Mouse (Mus musculus): Measurements from ENCODE around the gene Smad3. TPM values are rescaled to one million over a fixed set of nuclear protein-coding genes. Genes with fewer than 3 reads are reported as not detected.
A peak's percentile ranks its signal among the peaks of the same experiment; 100 is the strongest.

Smad3 gene
- polyA plus RNA-seq, 1 experiment from 2014 or later, result 5.3 TPM

DNA sequence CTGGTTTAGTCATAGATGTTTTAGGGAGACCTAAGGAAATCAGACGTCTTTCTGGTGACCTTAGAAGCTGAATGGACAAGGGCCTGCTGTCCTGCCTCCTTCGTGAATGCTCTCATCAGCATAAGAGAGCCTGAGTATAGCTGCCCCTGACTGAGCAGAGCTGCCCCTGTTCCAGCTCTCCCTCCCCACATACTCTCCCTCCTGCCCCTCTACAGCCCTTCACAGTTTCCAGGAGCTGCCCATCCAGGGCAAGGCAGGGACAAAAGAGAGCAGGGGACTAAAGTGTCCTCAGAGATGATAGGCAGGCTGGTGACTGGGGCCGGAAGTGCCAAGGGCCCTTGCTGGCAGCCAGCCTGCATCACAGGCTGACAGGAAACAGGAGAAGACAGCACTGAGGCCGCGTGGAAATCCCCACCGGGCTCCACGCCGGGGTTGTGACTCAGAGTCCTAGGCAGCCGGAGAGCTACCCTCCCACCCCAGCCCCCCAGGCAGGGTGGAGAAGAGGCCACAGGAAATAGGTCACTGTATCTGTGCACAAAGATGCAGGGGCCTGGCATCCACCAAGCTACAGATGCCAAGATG is 51.6 kb downstream of the Smad3 start:
- H3K4me3 ChIP-seq (ENCODE audit: low read depth, low read length), result no peak overlapping the region
- 0 out of 2 replicates have a peak overlapping the region, but pooled peaks have one; percentile 8 for H3K9ac ChIP-seq (ENCODE audit: low read length)
- no peaks in the 10 kb centered on the region for H3K9me3 ChIP-seq (ENCODE audit: control insufficient read depth, low read length)
- peak; percentile 40; the same call in 1 of the 2 replicates for ATAC-seq (ENCODE audit: low FRiP score, low TSS enrichment)
- DNase-seq (ENCODE audit: low spot score), result peak; percentile 46
- peaks cover 13% of the 10 kb centered on the region; the same call in 1 of the 2 replicates for H3K4me1 ChIP-seq (replicated peaks; ENCODE audit: control insufficient read depth, insufficient read depth)
- TF ChIP-seq EP300 (optimal IDR thresholded peaks at IDR 0.05) (no peak), CTCF (IDR thresholded peaks at IDR 0.05; ENCODE audit: low read depth) (no peak)
- H3K36me3 ChIP-seq (ENCODE audit: control insufficient read depth, insufficient read depth, low read length), result peaks cover 2% of the 10 kb centered on the region; the same call in 1 of the 2 replicates
- no peak overlapping the region for H3K4me2 ChIP-seq (replicated peaks; ENCODE audit: low read depth)
- no peaks in the 10 kb centered on the region for H3K27me3 ChIP-seq (ENCODE audit: control insufficient read depth, insufficient read depth, low read length)
- WGBS, result 17% methylated on average over 9 of the region's 9 CpGs
- H3K27ac ChIP-seq (replicated peaks), result peak overlapping the region; percentile 78

GRCm38 (mm10) chr9:63704979-63705751 is 52.6 kb downstream of the Smad3 start:
- peaks cover 2% of the 10 kb centered on the region; the same call in 1 of the 2 replicates for H3K36me3 ChIP-seq (ENCODE audit: control insufficient read depth, insufficient read depth, low read length)
- no peak overlapping the region for H3K9ac ChIP-seq (ENCODE audit: low read length)
- no peaks in the 10 kb centered on the region for H3K27me3 ChIP-seq (ENCODE audit: control insufficient read depth, insufficient read depth, low read length)
- no peak overlapping the region for H3K4me3 ChIP-seq (ENCODE audit: low read depth, low read length)
- H3K4me2 ChIP-seq (replicated peaks; ENCODE audit: low read depth), result no peak overlapping the region
- WGBS, result 64% methylated on average over 6 of the region's 6 CpGs
- H3K4me1 ChIP-seq (replicated peaks; ENCODE audit: control insufficient read depth, insufficient read depth), result peaks cover 13% of the 10 kb centered on the region; the same call in 1 of the 2 replicates
- DNase-seq (ENCODE audit: low spot score) (no peak), ATAC-seq (ENCODE audit: low FRiP score, low TSS enrichment) (no peak)
- TF ChIP-seq EP300 (optimal IDR thresholded peaks at IDR 0.05) (no peak), CTCF (IDR thresholded peaks at IDR 0.05; ENCODE audit: low read depth) (no peak)
- no peak overlapping the region for H3K27ac ChIP-seq (replicated peaks)
- H3K9me3 ChIP-seq (ENCODE audit: control insufficient read depth, low read length), result no peaks in the 10 kb centered on the region

DNA sequence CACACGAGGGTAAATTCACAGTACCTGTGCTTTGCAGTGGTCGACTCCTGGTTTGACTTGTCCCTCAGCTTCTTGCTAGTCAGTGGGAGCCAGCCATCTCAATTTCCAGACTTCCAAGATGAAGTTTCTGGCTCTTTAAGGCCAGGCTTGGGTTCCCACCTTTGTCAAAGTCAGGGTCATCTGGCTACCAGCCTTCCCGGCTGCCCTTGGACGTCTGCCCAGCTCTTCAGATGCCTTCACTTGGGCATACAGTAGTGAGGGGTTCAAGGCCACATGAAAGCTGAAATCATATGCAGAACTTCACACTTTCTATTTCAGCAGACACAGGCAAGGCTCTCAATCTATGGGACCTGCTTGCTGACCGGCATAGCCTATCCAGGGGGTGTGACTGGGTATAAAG is 53.7 kb downstream of the Smad3 start:
- no peaks in the 10 kb centered on the region for H3K9me3 ChIP-seq (ENCODE audit: control insufficient read depth, low read length)
- H3K27me3 ChIP-seq (ENCODE audit: control insufficient read depth, insufficient read depth, low read length), result no peaks in the 10 kb centered on the region
- TF ChIP-seq EP300 (optimal IDR thresholded peaks at IDR 0.05) (no peak), CTCF (IDR thresholded peaks at IDR 0.05; ENCODE audit: low read depth) (no peak)
- peaks cover 13% of the 10 kb centered on the region; the same call in 1 of the 2 replicates for H3K4me1 ChIP-seq (replicated peaks; ENCODE audit: control insufficient read depth, insufficient read depth)
- no peak overlapping the region for H3K4me3 ChIP-seq (ENCODE audit: low read depth, low read length)
- no peak overlapping the region for H3K4me2 ChIP-seq (replicated peaks; ENCODE audit: low read depth)
- ATAC-seq (ENCODE audit: low FRiP score, low TSS enrichment), result no peak
- WGBS, result 59% methylated on average over 5 of the region's 5 CpGs
- DNase-seq (ENCODE audit: low spot score), result no peak
- no peak overlapping the region for H3K27ac ChIP-seq (replicated peaks)
- H3K36me3 ChIP-seq (ENCODE audit: control insufficient read depth, insufficient read depth, low read length), result peaks cover 1% of the 10 kb centered on the region; the same call in 1 of the 2 replicates
- no peak overlapping the region for H3K9ac ChIP-seq (ENCODE audit: low read length)

- H3K9ac ChIP-seq (ENCODE audit: low read length), result no peak overlapping the region
- no peak for TF ChIP-seq CTCF (IDR thresholded peaks at IDR 0.05; ENCODE audit: low read depth)
- H3K4me1 ChIP-seq (replicated peaks; ENCODE audit: control insufficient read depth, insufficient read depth), result peaks cover 13% of the 10 kb centered on the region
- no peaks in the 10 kb centered on the region for H3K36me3 ChIP-seq (ENCODE audit: control insufficient read depth, insufficient read depth, low read length)
- H3K27me3 ChIP-seq (ENCODE audit: control insufficient read depth, insufficient read depth, low read length), result no peaks in the 10 kb centered on the region
- no peak overlapping the region for H3K27ac ChIP-seq (replicated peaks)
- H3K4me3 ChIP-seq (ENCODE audit: low read depth, low read length), result no peak overlapping the region
- WGBS, result 81% methylated on average over 7 of the region's 7 CpGs
- DNase-seq (ENCODE audit: low spot score) (no peak), ATAC-seq (ENCODE audit: low FRiP score, low TSS enrichment) (no peak)
- no peak overlapping the region for H3K4me2 ChIP-seq (replicated peaks; ENCODE audit: low read depth)
- H3K9me3 ChIP-seq (ENCODE audit: control insufficient read depth, low read length), result no peaks in the 10 kb centered on the region
These were observed 54.5 kb downstream of the Smad3 start for GRCm38 (mm10) chr9:63703236-63703785.

GRCm38 (mm10) chr9:63702502-63703013 is 55.2 kb downstream of the Smad3 start:
- ATAC-seq (ENCODE audit: low FRiP score, low TSS enrichment), result no peak
- Histone ChIP-seq H3K4me1 (replicated peaks; ENCODE audit: control insufficient read depth, insufficient read depth) (peaks cover 13% of the 10 kb centered on the region), H3K27me3 (ENCODE audit: control insufficient read depth, insufficient read depth, low read length) (no peaks in the 10 kb centered on the region), H3K9me3 (ENCODE audit: control insufficient read depth, low read length) (no peaks in the 10 kb centered on the region), H3K4me2 (replicated peaks; ENCODE audit: low read depth) (no peak overlapping the region), H3K27ac (replicated peaks) (no peak overlapping the region), H3K4me3 (ENCODE audit: low read depth, low read length) (no peak overlapping the region), H3K9ac (ENCODE audit: low read length) (no peak overlapping the region), H3K36me3 (ENCODE audit: control insufficient read depth, insufficient read depth, low read length) (no peaks in the 10 kb centered on the region)
- WGBS, result 59% methylated on average over 16 of the region's 16 CpGs
- no peak for TF ChIP-seq CTCF (IDR thresholded peaks at IDR 0.05; ENCODE audit: low read depth)
- no peak for TF ChIP-seq EP300 (optimal IDR thresholded peaks at IDR 0.05)
- no peak for DNase-seq (ENCODE audit: low spot score)

All from stomach, postnatal 0 days (tissue).